Mouse (Mus musculus): ENCODE data around the gene Myo18a.

DNA sequence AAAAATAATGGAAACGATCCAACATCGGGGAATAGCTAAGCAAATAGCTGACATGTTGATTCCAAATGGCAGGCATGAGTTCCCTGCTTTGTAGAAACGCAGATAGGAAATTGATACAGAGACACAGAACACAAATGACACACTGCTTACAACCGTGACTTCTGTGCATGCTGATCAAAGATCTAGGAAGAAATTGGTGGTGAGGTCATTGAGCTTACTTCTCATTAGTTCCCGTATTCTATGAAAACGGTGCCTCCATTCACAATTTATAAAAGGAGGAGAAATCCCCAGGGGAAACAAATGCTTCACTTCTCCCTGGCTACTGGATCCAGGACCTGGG, 133.4 kb downstream of the Myo18a start:
- TF ChIP-seq GATA1 (IDR thresholded peaks at IDR 0.05; ENCODE audit: borderline replicate concordance, low read length): no peak
- no peak for TF ChIP-seq FLI1 (IDR thresholded peaks at IDR 0.05; ENCODE audit: low read length)
